Mouse (Mus musculus) E14TG2a.4 (cell line): ENCODE data around the gene Gm1604a.
"Not testable (repeated sequence)": the region's sequence is repeated elsewhere in the genome, so short reads cannot be mapped to it uniquely, and the experiment has no call there.

ENCODE experiments used
- H3K27me3 ChIP-seq: 2 replicates; pipeline ENCODE4 v1.6.1; 2014; ENCODE audit warnings: low read length, control low read depth; ENCODE audit not compliant: insufficient read depth
- H3K36me3 ChIP-seq: 2 replicates; pipeline ENCODE4 v1.6.1; 2014; ENCODE audit warnings: low read length, control low read depth; ENCODE audit not compliant: insufficient read depth
- H3K4me1 ChIP-seq: replicated peaks from 2 replicates; pipeline ENCODE4 v1.6.1; 2014; ENCODE audit warnings: low read depth, low read length, control low read depth
- H3K4me3 ChIP-seq: replicated peaks from 2 replicates; pipeline ENCODE4 v1.5.1; 2014; ENCODE audit warnings: mild to moderate bottlenecking, low read length
- H3K9me3 ChIP-seq: 2 replicates; pipeline ENCODE4 v1.6.1; 2014; ENCODE audit warnings: low read length, control low read depth

Gene Gm1604a

GRCm38 (mm10) chr17:7097835-7098519, 72.6 kb downstream of the Gm1604a start:
- H3K9me3 ChIP-seq, H3K4me1 ChIP-seq, H3K36me3 ChIP-seq, H3K27me3 ChIP-seq, H3K4me3 ChIP-seq: not testable (repeated sequence)

DNA sequence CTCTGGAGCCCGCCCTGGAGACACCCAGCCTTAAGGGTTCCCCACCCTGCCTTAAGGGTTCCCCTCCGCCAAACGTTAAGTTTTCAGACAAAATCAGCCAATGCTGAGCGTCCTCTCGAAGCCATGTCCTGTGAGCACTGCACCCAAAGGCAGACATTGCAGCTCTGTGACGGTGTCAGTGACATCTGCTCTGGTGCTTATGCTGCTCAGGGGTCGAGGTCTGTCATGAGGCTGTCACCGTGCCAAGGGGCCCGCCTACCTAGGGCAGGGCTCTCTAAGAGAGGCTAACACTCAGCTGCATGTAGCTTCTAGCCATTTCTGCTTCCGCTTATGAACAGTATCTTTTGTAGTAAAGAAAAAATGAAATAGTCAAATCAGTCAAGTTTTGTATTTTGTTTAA, 73.7 kb downstream of the Gm1604a start:
- H3K9me3 ChIP-seq, H3K27me3 ChIP-seq, H3K4me1 ChIP-seq, H3K4me3 ChIP-seq, H3K36me3 ChIP-seq: not testable (repeated sequence)

DNA sequence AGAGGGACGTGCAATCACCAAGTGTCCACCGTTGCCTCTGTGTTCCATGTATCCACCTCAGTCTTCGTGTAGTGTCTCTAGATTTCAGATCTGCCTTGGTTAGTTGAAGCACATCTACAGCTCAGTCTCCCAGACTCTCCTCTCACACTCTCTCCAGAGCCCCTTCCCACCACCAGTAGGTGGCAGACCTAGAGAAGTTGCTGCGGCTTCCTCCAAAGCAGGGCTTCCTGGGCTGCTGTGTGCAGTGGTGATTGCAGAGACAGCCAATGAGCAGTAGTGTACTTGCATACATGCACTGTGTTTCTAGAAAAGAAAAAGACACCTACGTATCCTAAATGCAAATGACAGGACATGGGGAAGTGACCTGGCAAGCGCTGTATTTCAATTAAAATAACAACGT, 77.6 kb downstream of the Gm1604a start:
- H3K27me3 ChIP-seq, H3K36me3 ChIP-seq, H3K4me3 ChIP-seq, H3K4me1 ChIP-seq, H3K9me3 ChIP-seq: not testable (repeated sequence)

DNA sequence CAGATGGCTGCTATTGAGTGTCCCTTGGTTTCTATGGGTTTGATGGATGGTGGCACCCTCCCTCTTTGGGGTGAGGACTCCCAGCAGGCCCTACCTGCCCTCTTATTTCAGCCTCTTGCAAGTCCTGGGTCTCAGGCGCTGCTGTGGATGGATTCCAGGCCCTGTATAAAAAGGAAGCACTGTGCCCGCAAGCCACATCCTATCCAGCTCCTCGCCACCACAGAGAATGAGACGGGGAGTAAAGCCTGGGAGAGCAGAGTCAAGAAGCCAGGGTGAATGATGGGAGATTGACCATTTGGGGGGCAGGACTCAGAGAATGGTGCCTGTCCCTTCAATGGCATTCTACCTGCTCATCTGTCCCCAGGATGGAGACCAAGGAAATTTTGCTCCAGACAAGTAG, 86.3 kb downstream of the Gm1604a start:
- H3K27me3 ChIP-seq, H3K9me3 ChIP-seq, H3K4me3 ChIP-seq, H3K4me1 ChIP-seq, H3K36me3 ChIP-seq: not testable (repeated sequence)

DNA sequence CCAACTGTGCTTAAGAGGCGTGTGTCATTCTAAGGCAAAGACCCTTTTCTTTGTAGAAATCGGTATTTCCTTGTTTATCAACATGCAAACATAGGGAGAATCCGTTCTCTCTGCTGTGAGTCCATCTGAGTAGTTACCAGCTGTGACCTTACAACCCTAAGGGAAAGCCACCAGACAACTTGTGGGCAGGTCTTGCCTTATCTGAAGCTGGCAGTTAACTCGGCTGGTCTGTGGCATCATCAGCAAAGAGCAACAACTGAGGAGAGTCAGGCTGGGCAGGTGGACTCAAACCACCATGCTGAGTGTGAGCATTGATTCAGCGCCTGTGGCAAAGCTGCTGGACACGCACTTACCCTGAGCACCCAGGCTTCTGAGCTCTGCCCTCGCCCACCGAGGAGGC, 90.9 kb downstream of the Gm1604a start:
- H3K9me3 ChIP-seq, result not testable (repeated sequence)

GRCm38 (mm10) chr17:7120835-7121234, 95.5 kb downstream of the Gm1604a start:
- H3K4me3 ChIP-seq, H3K4me1 ChIP-seq, H3K9me3 ChIP-seq, H3K27me3 ChIP-seq, H3K36me3 ChIP-seq: not testable (repeated sequence)

More for the DNA sequence above, 90.9 kb downstream of the Gm1604a start:
- H3K27me3 ChIP-seq, H3K36me3 ChIP-seq, H3K4me3 ChIP-seq, H3K4me1 ChIP-seq: not testable (repeated sequence)

DNA sequence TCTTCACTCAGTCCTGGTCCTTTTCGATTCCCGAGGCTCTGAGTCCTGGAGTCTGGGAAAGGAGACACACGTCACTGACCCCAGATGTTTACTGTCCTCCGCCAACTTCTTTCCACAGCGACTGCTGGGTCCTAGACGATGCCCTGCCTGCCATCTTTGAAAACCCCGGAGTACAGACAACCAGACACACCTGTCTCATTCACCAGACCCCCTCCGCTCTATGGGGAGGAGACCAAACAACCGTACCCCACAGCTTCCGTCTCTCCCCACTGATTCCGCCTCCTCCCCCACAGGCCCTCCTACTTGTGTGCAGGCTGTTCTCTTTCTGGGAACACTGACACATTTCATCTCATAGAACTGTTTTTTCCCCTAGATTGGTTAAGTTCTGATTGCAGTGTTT, 97.2 kb downstream of the Gm1604a start:
- not testable (repeated sequence) for H3K4me1 ChIP-seq

GRCm38 (mm10) chr17:7126475-7126874, 101.1 kb downstream of the Gm1604a start:
- not testable (repeated sequence) for H3K36me3 ChIP-seq, H3K9me3 ChIP-seq, H3K4me3 ChIP-seq, H3K27me3 ChIP-seq, H3K4me1 ChIP-seq

More for the DNA sequence above, 97.2 kb downstream of the Gm1604a start:
- not testable (repeated sequence) for H3K36me3 ChIP-seq, H3K9me3 ChIP-seq, H3K4me3 ChIP-seq, H3K27me3 ChIP-seq

DNA sequence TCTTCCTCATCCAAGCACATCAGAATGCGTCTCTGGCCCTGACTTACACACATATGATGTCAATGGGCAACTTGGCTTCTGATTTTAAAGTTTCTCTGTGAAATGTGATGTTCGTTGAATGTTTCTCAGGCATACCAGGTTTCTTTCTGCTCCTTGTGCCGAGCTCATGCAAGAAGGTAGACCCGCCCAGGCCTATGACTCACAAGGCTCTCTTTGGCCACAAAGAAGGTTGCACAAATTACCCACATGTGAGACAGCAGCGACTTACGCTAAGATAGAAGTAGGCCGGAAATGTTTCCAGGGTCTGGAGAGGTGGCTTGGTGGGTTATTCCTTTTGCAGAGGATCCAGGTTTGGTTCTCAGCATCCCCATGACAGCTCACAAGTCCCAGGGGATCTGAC, 108.6 kb downstream of the Gm1604a start:
- H3K36me3 ChIP-seq, H3K4me3 ChIP-seq, H3K9me3 ChIP-seq: not testable (repeated sequence)
- H3K4me1 ChIP-seq, result peaks cover 19% of the 10 kb centered on the region
- H3K27me3 ChIP-seq, result peaks cover 11% of the 10 kb centered on the region; the same call in 1 of the 2 replicates

DNA sequence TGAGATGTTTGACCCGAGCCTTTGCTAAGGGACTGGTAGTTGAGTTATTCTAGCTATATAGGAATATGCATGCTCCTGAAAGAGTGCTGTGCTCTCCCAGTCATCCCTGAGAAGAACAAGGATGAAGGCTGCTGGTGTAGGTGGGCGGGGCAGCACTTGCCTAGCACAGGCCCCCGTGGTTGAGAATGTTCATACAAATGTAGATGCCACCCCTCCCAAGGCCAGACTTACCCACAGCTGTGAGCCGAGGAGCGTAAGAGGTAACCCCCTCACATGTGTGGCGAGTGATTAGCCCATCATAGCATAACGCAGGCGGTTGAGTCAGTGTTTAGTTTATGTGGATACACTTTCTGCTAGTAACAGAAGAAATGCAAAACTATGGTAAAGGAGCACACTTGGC, 109.9 kb downstream of the Gm1604a start:
- not testable (repeated sequence) for H3K9me3 ChIP-seq, H3K4me3 ChIP-seq, H3K36me3 ChIP-seq
- Histone ChIP-seq H3K27me3 (peaks cover 14% of the 10 kb centered on the region), H3K4me1 (peaks cover 21% of the 10 kb centered on the region)
